Mouse (Mus musculus): ENCODE results near the gene Lamtor1. TPM values are rescaled to one million over a fixed set of nuclear protein-coding genes. Genes with fewer than 3 reads are reported as not detected.

Lamtor1 gene
- total RNA-seq, 2 experiments from 2014 or later: 75.7 to 91.8 TPM

Other genes starting within 250 kb of the Lamtor1 start
- gene Clpb, start 242.3 kb upstream of the Lamtor1 start, total RNA-seq (2015): 7.2 and 9.9 TPM in 2 replicates
- gene Clpb, start 242.3 kb upstream of the Lamtor1 start, total RNA-seq (2017): 32.9 and 45.8 TPM in 2 replicates
- gene Phox2a, start 87.6 kb upstream of the Lamtor1 start, total RNA-seq (2015): not detected in 2 replicates
- gene Phox2a, start 87.6 kb upstream of the Lamtor1 start, total RNA-seq (2017): not detected in 2 replicates
- 1.2 and 4.0 TPM in 2 replicates for gene Inppl1, start 67.7 kb upstream of the Lamtor1 start, total RNA-seq (2015)
- gene Inppl1, start 67.7 kb upstream of the Lamtor1 start, total RNA-seq (2017): 1.6 and 4.6 TPM in 2 replicates
- gene Folr2, start 48.7 kb upstream of the Lamtor1 start, total RNA-seq (2015): not detected in 2 replicates
- not detected in 2 replicates for gene Folr2, start 48.7 kb upstream of the Lamtor1 start, total RNA-seq (2017)
- 56.2 and 70.6 TPM in 2 replicates for gene Anapc15, start 42.2 kb upstream of the Lamtor1 start, total RNA-seq (2015)
- 98.6 and 132 TPM in 2 replicates for gene Anapc15, start 42.2 kb upstream of the Lamtor1 start, total RNA-seq (2017)
- gene Folr1, start 35.1 kb upstream of the Lamtor1 start, total RNA-seq (2015): 0.74 and 1.9 TPM in 2 replicates
- 0.37 TPM in 1 of 2 replicates, not detected in the other for gene Folr1, start 35.1 kb upstream of the Lamtor1 start, total RNA-seq (2017)
- 0.10 TPM in 1 of 2 replicates, not detected in the other for gene Tomt, start 455 bp downstream of the Lamtor1 start, total RNA-seq (2015)
- 0.07 TPM in 1 of 2 replicates, not detected in the other for gene Tomt, start 455 bp downstream of the Lamtor1 start, total RNA-seq (2017)
- 1.9 and 3.8 TPM in 2 replicates for gene Lrrc51, start 28.0 kb downstream of the Lamtor1 start, total RNA-seq (2015)
- 1.0 TPM in 1 of 2 replicates, not detected in the other for gene Lrrc51, start 28.0 kb downstream of the Lamtor1 start, total RNA-seq (2017)
- gene Numa1, start 28.2 kb downstream of the Lamtor1 start, total RNA-seq (2015): 83.1 and 93.8 TPM in 2 replicates
- 156 and 190 TPM in 2 replicates for gene Numa1, start 28.2 kb downstream of the Lamtor1 start, total RNA-seq (2017)
- 3.1 and 7.6 TPM in 2 replicates for gene Il18bp, start 112.8 kb downstream of the Lamtor1 start, total RNA-seq (2015)
- 2.1 and 2.5 TPM in 2 replicates for gene Il18bp, start 112.8 kb downstream of the Lamtor1 start, total RNA-seq (2017)
- 11.3 and 12.2 TPM in 2 replicates for gene Rnf121, start 159.6 kb downstream of the Lamtor1 start, total RNA-seq (2015)
- 7.1 and 12.7 TPM in 2 replicates for gene Rnf121, start 159.6 kb downstream of the Lamtor1 start, total RNA-seq (2017)
- gene Xndc1, start 159.6 kb downstream of the Lamtor1 start, total RNA-seq (2015): 17.6 and 19.7 TPM in 2 replicates
- 28.4 and 30.3 TPM in 2 replicates for gene Xndc1, start 159.6 kb downstream of the Lamtor1 start, total RNA-seq (2017)
- gene Xntrpc, start 159.8 kb downstream of the Lamtor1 start, total RNA-seq (2015): 0.57 and 0.85 TPM in 2 replicates
- gene Xntrpc, start 159.8 kb downstream of the Lamtor1 start, total RNA-seq (2017): 0.34 and 0.92 TPM in 2 replicates
- gene Trpc2, start 177.2 kb downstream of the Lamtor1 start, total RNA-seq (2015): not detected in 2 replicates
- gene Trpc2, start 177.2 kb downstream of the Lamtor1 start, total RNA-seq (2017): 0.24 TPM in 1 of 2 replicates, not detected in the other
- not detected in 2 replicates for gene Art1, start 195.8 kb downstream of the Lamtor1 start, total RNA-seq (2015)
- gene Art1, start 195.8 kb downstream of the Lamtor1 start, total RNA-seq (2017): not detected in 2 replicates
- 0.12 TPM in 1 of 2 replicates, not detected in the other for gene Art5, start 203.6 kb downstream of the Lamtor1 start, total RNA-seq (2015)
- 0.17 and 0.20 TPM in 2 replicates for gene Art5, start 203.6 kb downstream of the Lamtor1 start, total RNA-seq (2017)
- not detected in 2 replicates for gene Chrna10, start 210.9 kb downstream of the Lamtor1 start, total RNA-seq (2015)
- not detected in 2 replicates for gene Chrna10, start 210.9 kb downstream of the Lamtor1 start, total RNA-seq (2017)

Measured in megakaryocyte progenitor cell, adult 5-6 weeks (primary cell).